Mouse (Mus musculus) spleen, postnatal 14 days (tissue): Measurements from ENCODE around the gene C1qtnf5.

Experiments used
- DNase-seq, 2 experiments: peaks; one replicate each; pipeline ENCODE4 v3.0.0; 2021 to 2022; ENCODE audit warnings: low spot score in 2 of 2

The C1qtnf5 gene

GRCm38 (mm10) chr9:44107110-44107509, at the start of gene C1qtnf5:
Gene C1qtnf5, plus strand, starts transcription at chr9:44107245.
- no peak for DNase-seq

GRCm38 (mm10) chr9:44058606-44059005, 48.4 kb upstream of the C1qtnf5 start:
- DNase-seq = no peak

- DNase-seq = no peak
Observed at GRCm38 (mm10) chr9:44065177-44065576, 41.9 kb upstream of the C1qtnf5 start.

GRCm38 (mm10) chr9:44066785-44067225, 40.2 kb upstream of the C1qtnf5 start, which contains the start of gene Usp2:
Gene Usp2, plus strand, starts transcription at chr9:44067021.
- DNase-seq = peak; percentile 93 to 96

- DNase-seq = no peak
Observed at GRCm38 (mm10) chr9:44067241-44067959, 39.6 kb upstream of the C1qtnf5 start.

- no peak for DNase-seq
Observed at GRCm38 (mm10) chr9:44067960-44068330, 39.1 kb upstream of the C1qtnf5 start.

GRCm38 (mm10) chr9:44069252-44069651, 37.8 kb upstream of the C1qtnf5 start:
- no peak for DNase-seq

GRCm38 (mm10) chr9:44070113-44070843, 36.8 kb upstream of the C1qtnf5 start:
- no peak for DNase-seq

- no peak for DNase-seq
Observed at GRCm38 (mm10) chr9:44070844-44071231, 36.2 kb upstream of the C1qtnf5 start.

GRCm38 (mm10) chr9:44071914-44072598, 35.0 kb upstream of the C1qtnf5 start:
- DNase-seq = no peak

GRCm38 (mm10) chr9:44072599-44072915, 34.5 kb upstream of the C1qtnf5 start:
- no peak for DNase-seq

GRCm38 (mm10) chr9:44073115-44073514, 33.9 kb upstream of the C1qtnf5 start:
- DNase-seq = no peak

GRCm38 (mm10) chr9:44074395-44075275, 32.4 kb upstream of the C1qtnf5 start:
- no peak for DNase-seq

- DNase-seq = no peak
Observed at GRCm38 (mm10) chr9:44075276-44075995, 31.6 kb upstream of the C1qtnf5 start.

GRCm38 (mm10) chr9:44075996-44076763, 30.9 kb upstream of the C1qtnf5 start:
- DNase-seq = no peak

- DNase-seq = no peak
Observed at GRCm38 (mm10) chr9:44076764-44077120, 30.3 kb upstream of the C1qtnf5 start.

- DNase-seq = no peak
Observed at GRCm38 (mm10) chr9:44077266-44077910, 29.7 kb upstream of the C1qtnf5 start.

- DNase-seq = no peak
Observed at GRCm38 (mm10) chr9:44078136-44078797, 28.8 kb upstream of the C1qtnf5 start.
